Comparison of ENCODE assay signal across 9 mouse cellular contexts in genomic region chr17:24477053-24477984, GRCm38 (mm10). TPM values are rescaled to one million over a fixed set of nuclear protein-coding genes. Genes with fewer than 3 reads are reported as not detected.
A peak's percentile ranks its signal among the peaks of the same experiment; 100 is the strongest.
DNase-seq lines count a peak whose midpoint lies in the region; ATAC-seq and TF ChIP-seq lines count a peak whose summit lies in the region.
"Had no signal": no experiment of that assay in that cellular context is flagged by ENCODE, and none has a peak within 500 bp of the region (broad histone marks: within the 10 kb centered on the region; RNA-seq: fewer than 3 reads in every experiment).

No protein-coding gene starts in this region.

- peak overlapping the region; percentile 90 for H3K4me3 ChIP-seq in erythroblast, embryonic 14.5 days (replicated peaks)
- H3K4me3 ChIP-seq in liver, embryonic 15.5 days (replicated peaks): peak overlapping the region; percentile 93
- no peak overlapping the region; the same call in 1 of the 2 replicates for H3K4me3 ChIP-seq in gastrocnemius, adult 2 months

- peak; percentile 39 for DNase-seq in 416B (ENCODE audit: low read depth)
- no peak for DNase-seq in gastrocnemius, adult 2 months
- DNase-seq in adrenal gland, adult 8-10 months: no peak
- no peak for DNase-seq in embryo, embryonic 11 days
- DNase-seq: adrenal gland, postnatal 25 days had no signal

- peak overlapping the region; percentile 80 for H3K4me2 ChIP-seq in liver, embryonic 15.5 days

- no peak for TF ChIP-seq CTCF in gastrocnemius, adult 2 months (IDR thresholded peaks at IDR 0.05)

- ATAC-seq in erythroblast, adult 5-6 weeks (replicated peaks; ENCODE audit: low FRiP score, poor library complexity, severe bottlenecking): no peak
- ATAC-seq in granulocyte monocyte progenitor cell, adult 5-6 weeks (replicated peaks; ENCODE audit: poor library complexity, severe bottlenecking): peak; percentile 55
- ATAC-seq in liver, embryonic 15.5 days (ENCODE audit: insufficient read depth): no peak

- peaks cover 59% of the 10 kb centered on the region for H3K36me3 ChIP-seq in erythroblast, embryonic 14.5 days (ENCODE audit: control insufficient read depth)
- peaks cover 59% of the 10 kb centered on the region for H3K36me3 ChIP-seq in liver, embryonic 15.5 days (replicated peaks)

- intact Hi-C loops in gastrocnemius, adult 2 months (cut with DNase I): no loop called here

- no peaks in the 10 kb centered on the region for H3K9me3 ChIP-seq in erythroblast, embryonic 14.5 days (ENCODE audit: control insufficient read depth, low read length)
- no peaks in the 10 kb centered on the region for H3K9me3 ChIP-seq in liver, embryonic 15.5 days (replicated peaks)

- H3K9ac ChIP-seq in liver, embryonic 15.5 days: peak overlapping the region; percentile 84; the same call in 1 of the 2 replicates

- H3K27ac ChIP-seq in liver, embryonic 15.5 days (replicated peaks): peak overlapping the region; percentile 95
- H3K27ac ChIP-seq in gastrocnemius, adult 2 months: no peak overlapping the region

- WGBS in liver, embryonic 15.5 days (ENCODE audit: insufficient replicate concordance): 79% methylated on average over 20 of the region's 20 CpGs

- H3K27me3 ChIP-seq in erythroblast, embryonic 14.5 days (ENCODE audit: control insufficient read depth): no peaks in the 10 kb centered on the region
- no peaks in the 10 kb centered on the region for H3K27me3 ChIP-seq in liver, embryonic 15.5 days

- peaks cover 56% of the 10 kb centered on the region for H3K4me1 ChIP-seq in erythroblast, embryonic 14.5 days (ENCODE audit: control insufficient read depth)
- H3K4me1 ChIP-seq in liver, embryonic 15.5 days (replicated peaks): peaks cover 49% of the 10 kb centered on the region

RNA-seq across cellular contexts. Expression of gene Mlst8, which starts 1.6 kb away (rescaled TPM):
- 1.4 and 1.7 TPM in 2 replicates for polyA plus RNA-seq in erythroblast, embryonic 14.5 days (2012)
- total RNA-seq in erythroblast, adult 5-6 weeks (2015; ENCODE audit: low replicate concordance): 5.9 and 15.8 TPM in 2 replicates
- 5.5 and 8.2 TPM in 2 replicates for total RNA-seq in erythroblast, adult 5-6 weeks (2017; ENCODE audit: low replicate concordance)
- 21.2 and 21.6 TPM in 2 replicates for total RNA-seq in granulocyte monocyte progenitor cell, adult 5-6 weeks (2014; fragmentation: Nextera tagmentation)
- 21.8 and 27.8 TPM in 2 replicates for total RNA-seq in granulocyte monocyte progenitor cell, adult 5-6 weeks (2017)
- 12.0 and 13.6 TPM in 2 replicates for polyA plus RNA-seq in liver, embryonic 15.5 days (2015; fragmentation: Nextera tagmentation; extraction: Ambion mirVana)
- total RNA-seq in gastrocnemius, adult 2 months (2021): 10 to 100 TPM; 12.1 to 14.8 TPM
- total RNA-seq in adrenal gland, adult 8-10 months (2022): 10 to 100 TPM; 24.3 to 37.6 (median 32.2) TPM

RNA-seq across cellular contexts. Expression of gene Bricd5, which starts 3.6 kb away (rescaled TPM):
- polyA plus RNA-seq in erythroblast, embryonic 14.5 days (2012): not detected in 2 replicates
- total RNA-seq in erythroblast, adult 5-6 weeks (2015; ENCODE audit: low replicate concordance): 1.7 TPM in 1 of 2 replicates, not detected in the other
- 1.1 TPM in 1 of 2 replicates, not detected in the other for total RNA-seq in erythroblast, adult 5-6 weeks (2017; ENCODE audit: low replicate concordance)
- 2.2 TPM in 1 of 2 replicates, not detected in the other for total RNA-seq in granulocyte monocyte progenitor cell, adult 5-6 weeks (2014; fragmentation: Nextera tagmentation)
- total RNA-seq in granulocyte monocyte progenitor cell, adult 5-6 weeks (2017): 0.22 TPM in 1 of 2 replicates, not detected in the other
- 0.13 TPM in 1 of 2 replicates, not detected in the other for polyA plus RNA-seq in liver, embryonic 15.5 days (2015; fragmentation: Nextera tagmentation; extraction: Ambion mirVana)
- not detected for total RNA-seq in gastrocnemius, adult 2 months (2021)
- under 1 TPM in 2 of 4 experiments, not detected in 2; 0.30 to 0.38 TPM for total RNA-seq in adrenal gland, adult 8-10 months (2022)

RNA-seq across cellular contexts. Expression of gene Pgp, which starts 7.1 kb away (rescaled TPM):
- 13.0 and 15.1 TPM in 2 replicates for polyA plus RNA-seq in erythroblast, embryonic 14.5 days (2012)
- 14.2 and 20.2 TPM in 2 replicates for total RNA-seq in erythroblast, adult 5-6 weeks (2015; ENCODE audit: low replicate concordance)
- 6.1 and 8.1 TPM in 2 replicates for total RNA-seq in erythroblast, adult 5-6 weeks (2017; ENCODE audit: low replicate concordance)
- total RNA-seq in granulocyte monocyte progenitor cell, adult 5-6 weeks (2014; fragmentation: Nextera tagmentation): 22.9 and 25.4 TPM in 2 replicates
- total RNA-seq in granulocyte monocyte progenitor cell, adult 5-6 weeks (2017): 11.6 and 15.2 TPM in 2 replicates
- polyA plus RNA-seq in liver, embryonic 15.5 days (2015; fragmentation: Nextera tagmentation; extraction: Ambion mirVana): 60.5 and 61.2 TPM in 2 replicates
- 10 to 100 TPM; 50.8 to 56.3 TPM for total RNA-seq in gastrocnemius, adult 2 months (2021)
- 100 to 1,000 TPM; 105 to 116 (median 107) TPM for total RNA-seq in adrenal gland, adult 8-10 months (2022)

RNA-seq across cellular contexts. Expression of gene E4f1, which starts 7.2 kb away (rescaled TPM):
- polyA plus RNA-seq in erythroblast, embryonic 14.5 days (2012): 6.2 and 7.3 TPM in 2 replicates
- total RNA-seq in erythroblast, adult 5-6 weeks (2015; ENCODE audit: low replicate concordance): 15.0 and 20.9 TPM in 2 replicates
- 13.4 and 14.1 TPM in 2 replicates for total RNA-seq in erythroblast, adult 5-6 weeks (2017; ENCODE audit: low replicate concordance)
- total RNA-seq in granulocyte monocyte progenitor cell, adult 5-6 weeks (2014; fragmentation: Nextera tagmentation): 20.6 and 45.1 TPM in 2 replicates
- total RNA-seq in granulocyte monocyte progenitor cell, adult 5-6 weeks (2017): 9.5 and 21.7 TPM in 2 replicates
- polyA plus RNA-seq in liver, embryonic 15.5 days (2015; fragmentation: Nextera tagmentation; extraction: Ambion mirVana): 11.5 and 14.2 TPM in 2 replicates
- 10 to 100 TPM; 11.4 to 16.5 TPM for total RNA-seq in gastrocnemius, adult 2 months (2021)
- total RNA-seq in adrenal gland, adult 8-10 months (2022): 10 to 100 TPM; 20.9 to 37.4 (median 26.4) TPM

RNA-seq across cellular contexts. Expression of gene Caskin1, which starts 11.1 kb away (rescaled TPM):
- not detected in 2 replicates for polyA plus RNA-seq in erythroblast, embryonic 14.5 days (2012)
- not detected in 2 replicates for total RNA-seq in erythroblast, adult 5-6 weeks (2015; ENCODE audit: low replicate concordance)
- total RNA-seq in erythroblast, adult 5-6 weeks (2017; ENCODE audit: low replicate concordance): not detected in 2 replicates
- not detected in 2 replicates for total RNA-seq in granulocyte monocyte progenitor cell, adult 5-6 weeks (2014; fragmentation: Nextera tagmentation)
- not detected in 2 replicates for total RNA-seq in granulocyte monocyte progenitor cell, adult 5-6 weeks (2017)
- 0.05 and 0.09 TPM in 2 replicates for polyA plus RNA-seq in liver, embryonic 15.5 days (2015; fragmentation: Nextera tagmentation; extraction: Ambion mirVana)
- total RNA-seq in gastrocnemius, adult 2 months (2021): under 1 TPM in 1 of 2 experiments, not detected in 1; 0.08 TPM
- 10 to 100 TPM; 49.1 to 61.2 (median 53.8) TPM for total RNA-seq in adrenal gland, adult 8-10 months (2022)
